Mouse (Mus musculus) liver, adult 2 months (tissue): ENCODE data around the gene C030005K15Rik.

Source experiments
- CTCF ChIP-seq: fragments of 200-500 bp; IDR thresholded peaks from 2 replicates; pipeline ENCODE4 v1.5.1; 2011; ENCODE audit warnings: low read depth, low read length, control low read depth
- POLR2A ChIP-seq: fragments of 200-500 bp; IDR thresholded peaks from 2 replicates; pipeline ENCODE4 v1.6.1; 2011; ENCODE audit warnings: low read length, control low read depth; ENCODE audit not compliant: insufficient read depth; ENCODE audit errors: extremely low read depth

DNA sequence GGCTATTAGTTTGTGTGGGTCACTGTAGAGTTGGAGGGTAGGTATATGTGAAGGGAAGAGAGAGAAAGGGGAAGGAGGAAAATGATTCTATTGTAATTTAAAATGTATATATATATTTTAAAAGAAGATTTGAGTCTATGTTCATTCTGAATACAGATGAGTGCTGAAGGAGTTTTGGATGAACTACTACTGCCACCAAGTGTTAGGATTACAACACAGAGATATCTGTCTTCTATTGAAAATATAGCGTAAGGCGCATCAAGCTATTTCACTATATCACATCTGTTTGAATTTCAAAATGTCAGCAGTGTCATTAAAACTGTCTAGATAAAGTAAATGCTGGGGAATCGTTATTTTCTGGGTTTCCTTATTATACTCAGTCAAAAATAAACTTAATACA lies 37.1 kb downstream of the C030005K15Rik start:
- TF ChIP-seq POLR2A (no peak), CTCF (no peak)
